Mouse (Mus musculus) myocyte (in vitro differentiated cells): ENCODE results near the gene Gm9913.

Source experiments
- CEBPB ChIP-seq: IDR thresholded peaks from 2 replicates; pipeline ENCODE4 v1.6.1; 2011; ENCODE audit warnings: mild to moderate bottlenecking, moderate library complexity; ENCODE audit not compliant: poor library complexity, insufficient read depth, severe bottlenecking
- E2F4 ChIP-seq: IDR thresholded peaks from one replicate; pipeline ENCODE4 v1.6.1; 2011; ENCODE audit warnings: mild to moderate bottlenecking, control low read depth, moderate library complexity; ENCODE audit not compliant: insufficient read depth
- MAX ChIP-seq: IDR thresholded peaks from one replicate; pipeline ENCODE4 v1.6.1; 2011; ENCODE audit warnings: low read depth, mild to moderate bottlenecking, control low read depth
- MYOG ChIP-seq, 3 experiments: IDR thresholded peaks; one replicate each; pipeline ENCODE4 v1.6.1; 2011; ENCODE audit warnings: control low read depth in 2 of 3, low read depth in 2 of 3, mild to moderate bottlenecking in 2 of 3; ENCODE audit not compliant: insufficient read length in 2 of 3, control insufficient read depth in 1 of 3, insufficient read depth in 1 of 3
- POLR2A ChIP-seq: IDR thresholded peaks from one replicate; pipeline ENCODE4 v1.6.1; 2011; ENCODE audit warnings: low read depth, mild to moderate bottlenecking, control low read depth, moderate library complexity; ENCODE audit not compliant: insufficient read length
- POLR2AphosphoS2 ChIP-seq: IDR thresholded peaks from one replicate; pipeline ENCODE4 v1.6.1; 2011; ENCODE audit warnings: low read depth, control low read depth; ENCODE audit not compliant: insufficient read length
- REST ChIP-seq: IDR thresholded peaks from one replicate; pipeline ENCODE4 v1.6.1; 2011; ENCODE audit warnings: mild to moderate bottlenecking, control low read depth, moderate library complexity; ENCODE audit not compliant: insufficient read depth, insufficient read length
- SRF ChIP-seq: IDR thresholded peaks from one replicate; pipeline ENCODE4 v1.6.1; 2011; ENCODE audit warnings: low read depth; ENCODE audit not compliant: control insufficient read depth, insufficient read length
- TCF12 ChIP-seq: IDR thresholded peaks from one replicate; pipeline ENCODE4 v1.6.1; 2011; ENCODE audit warnings: mild to moderate bottlenecking, control low read depth; ENCODE audit not compliant: poor library complexity, insufficient read depth, severe bottlenecking
- TCF3 ChIP-seq: IDR thresholded peaks from one replicate; pipeline ENCODE4 v1.6.1; 2011; ENCODE audit warnings: low read depth, control low read depth; ENCODE audit not compliant: insufficient read length
- USF1 ChIP-seq: IDR thresholded peaks from one replicate; pipeline ENCODE4 v1.6.1; 2011; ENCODE audit warnings: low read depth, mild to moderate bottlenecking, control low read depth, moderate library complexity

DNA sequence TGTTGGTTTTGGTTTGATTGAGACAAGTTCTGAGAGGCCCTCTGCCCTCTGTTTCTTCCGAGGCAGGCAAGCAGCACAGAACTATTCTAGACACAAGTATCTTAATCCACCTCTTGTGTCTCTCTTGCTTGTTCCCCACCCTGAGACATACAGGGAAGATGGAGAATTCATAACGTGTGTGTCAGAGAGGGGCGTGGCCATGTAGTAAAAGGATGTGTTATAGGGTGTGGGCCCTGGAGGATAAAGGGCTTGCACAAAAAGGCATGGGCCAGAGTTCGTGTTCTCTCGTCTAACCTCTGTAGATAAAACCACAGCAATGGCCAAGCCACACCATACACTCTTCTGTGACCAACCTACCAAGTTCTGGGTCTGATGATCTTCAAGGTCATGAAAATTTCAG lies 21.7 kb downstream of the Gm9913 start:
- TF ChIP-seq USF1 (no peak), TCF12 (no peak), SRF (no peak), E2F4 (no peak), MAX (no peak), POLR2A (no peak), POLR2AphosphoS2 (no peak), TCF3 (no peak), REST (no peak), MYOG (IDR thresholded peaks at IDR 0.05; ENCODE audit: control insufficient read depth in 1 of 3, insufficient read depth in 1 of 3, insufficient read length in 2 of 3, low read depth in 2 of 3) (no peak), CEBPB (no peak)
